Mouse (Mus musculus) hindbrain, embryonic 12.5 days (tissue): ENCODE measurements around the gene D330020A13Rik. TPM values are rescaled to one million over a fixed set of nuclear protein-coding genes. Genes with fewer than 3 reads are reported as not detected.

Experiments
- polyA plus RNA-seq: library from polyadenylated mRNA; unstranded; fragments of >200 nt; fragmentation: Nextera tagmentation; extraction: Ambion mirVana; gene quantifications from 2 replicates; pipeline ENCODE4 v1.2.1, GENCODE M21; 2016

Gene D330020A13Rik
- polyA plus RNA-seq, 1 experiment from 2014 or later = 0.81 TPM

Other genes with a start within 250 kb of the D330020A13Rik start
- 0.39 TPM in 1 of 2 replicates, not detected in the other for gene Ninj2, start 201.0 kb upstream of the D330020A13Rik start, polyA plus RNA-seq
- 0.66 and 1.2 TPM in 2 replicates for gene B4galnt3, start 195 bp downstream of the D330020A13Rik start, polyA plus RNA-seq
- 59.6 and 62.2 TPM in 2 replicates for gene Kdm5a, start 69.8 kb downstream of the D330020A13Rik start, polyA plus RNA-seq
- 20.1 and 24.0 TPM in 2 replicates for gene Ccdc77, start 70.0 kb downstream of the D330020A13Rik start, polyA plus RNA-seq
- 11.4 and 12.3 TPM in 2 replicates for gene Il17ra, start 168.9 kb downstream of the D330020A13Rik start, polyA plus RNA-seq
- 3.2 and 4.1 TPM in 2 replicates for gene Tmem121b, start 199.4 kb downstream of the D330020A13Rik start, polyA plus RNA-seq
- gene Hdhd5, start 237.0 kb downstream of the D330020A13Rik start, polyA plus RNA-seq = 19.5 and 20.9 TPM in 2 replicates